Mouse (Mus musculus) liver, embryonic 14.5 days (tissue): ENCODE measurements around the gene Ctsl. TPM values are rescaled to one million over a fixed set of nuclear protein-coding genes. Genes with fewer than 3 reads are reported as not detected.

ENCODE experiments used
- ATAC-seq: fragments of 200-750 bp; cut with Nextera tagmentation; 2 replicates; pipeline ENCODE4 v1.8.0; 2017; ENCODE audit warnings: moderate number of reproducible peaks, mild to moderate bottlenecking, moderate library complexity; ENCODE audit not compliant: insufficient read depth
- DNase-seq, 3 experiments: peaks; one replicate each; pipeline ENCODE4 v3.0.0-alpha.2; 2012 to 2013; ENCODE audit warnings: low read depth in 3 of 3, low spot score in 3 of 3
- H3K27ac ChIP-seq: fragments of 300-500 bp; sonication (generic); 2 replicates; pipeline ENCODE4 v1.5.1; 2014; ENCODE audit warnings: moderate library complexity, mild to moderate bottlenecking, control low read depth, inconsistent platforms
- H3K27me3 ChIP-seq: fragments of 300-500 bp; sonication (generic); 2 replicates; pipeline ENCODE4 v1.6.1; 2014; ENCODE audit warnings: mild to moderate bottlenecking, low read length, moderate library complexity; ENCODE audit not compliant: control insufficient read depth, insufficient read depth
- H3K36me3 ChIP-seq: fragments of 300-500 bp; sonication (generic); replicated peaks from 2 replicates; pipeline ENCODE4 v1.6.1; 2014; ENCODE audit warnings: low read depth; ENCODE audit not compliant: control insufficient read depth, insufficient read depth
- H3K4me1 ChIP-seq, 2 experiments: fragments of 200-500 bp in 1 of 2; fragments of 300-500 bp in 1 of 2; sonication (generic) in 1 of 2; replicated peaks; 2 replicates each; pipeline ENCODE4 v1.6.1; 2012 to 2014; ENCODE audit warnings: antibody characterized with exemption in 1 of 2, inconsistent platforms in 1 of 2, low read length in 1 of 2; ENCODE audit not compliant: control insufficient read depth in 2 of 2, insufficient read depth in 2 of 2
- H3K4me2 ChIP-seq: fragments of 300-500 bp; sonication (generic); 2 replicates; pipeline ENCODE4 v1.6.1; 2014; ENCODE audit warnings: low read depth, mild to moderate bottlenecking, control low read depth, moderate library complexity
- H3K4me3 ChIP-seq, 2 experiments: fragments of 200-500 bp in 1 of 2; fragments of 300-500 bp in 1 of 2; sonication (generic) in 1 of 2; 2 replicates each; pipeline ENCODE4 v1.5.1; 2012 to 2014; ENCODE audit warnings: low read depth in 2 of 2, low read length in 2 of 2, mild to moderate bottlenecking in 2 of 2, control low read depth in 1 of 2, inconsistent platforms in 1 of 2, moderate library complexity in 1 of 2; ENCODE audit not compliant: insufficient read depth in 1 of 2
- H3K9ac ChIP-seq: fragments of 300-500 bp; sonication (generic); replicated peaks from 2 replicates; pipeline ENCODE4 v1.6.1; 2014; ENCODE audit warnings: mild to moderate bottlenecking, control low read depth, moderate library complexity
- H3K9me3 ChIP-seq: fragments of 300-500 bp; sonication (generic); 2 replicates; pipeline ENCODE4 v1.6.1; 2016; ENCODE audit warnings: low read length, mixed read lengths; ENCODE audit not compliant: control insufficient read depth
- CTCF ChIP-seq: IDR thresholded peaks from 2 replicates; pipeline ENCODE4 v1.5.1; 2016; ENCODE audit warnings: antibody characterized with exemption, low read depth, control low read depth
- EP300 ChIP-seq: IDR thresholded peaks from 2 replicates; pipeline ENCODE4 v1.6.1; 2016; ENCODE audit warnings: antibody characterized with exemption, low read depth
- WGBS: fragments of 180-500 bp; shearing (Covaris S2); extraction: QIAGEN DNeasy Blood & Tissue Kit; methylation state at CpG from one replicate; pipeline ENCODE4 v1.1.7; 2014; ENCODE audit not compliant: insufficient replicate concordance; 5-methylcytosine and 5-hydroxymethylcytosine counted together
- polyA plus RNA-seq, 2 experiments: library from polyadenylated mRNA; depleted of rRNA in 1 of 2; stranded (reverse) in 1 of 2; unstranded in 1 of 2; fragments of >200 nt; fragmentation: Nextera tagmentation in 1 of 2; extraction: Ambion mirVana in 1 of 2; gene quantifications; 2 replicates each; pipeline versions ENCODE4 v1.2.1 to v1.2.3; 2012 to 2014

Ctsl gene
- polyA plus RNA-seq, 2 experiments: 82.2 to 135 TPM

- Histone ChIP-seq H3K36me3 (no peaks in the 10 kb centered on the region), H3K27me3 (no peaks in the 10 kb centered on the region), H3K27ac (no peak overlapping the region), H3K4me1 (peaks cover 15 to 31% of the 10 kb centered on the region in 2 experiments), H3K4me3 (no peak overlapping the region), H3K9ac (no peak overlapping the region), H3K4me2 (no peak overlapping the region), H3K9me3 (no peaks in the 10 kb centered on the region)
- no peak for TF ChIP-seq EP300
- no peak for TF ChIP-seq CTCF
- DNase-seq (no peak), ATAC-seq (no peak)
- WGBS: 64% methylated on average over 3 of the region's 3 CpGs
Measured at GRCm38 (mm10) chr13:64314041-64314440, 56.6 kb downstream of the Ctsl start.

GRCm38 (mm10) chr13:64312916-64313289, 57.8 kb downstream of the Ctsl start:
- Histone ChIP-seq H3K36me3 (peaks cover 2% of the 10 kb centered on the region; the same call in 1 of the 2 replicates), H3K27me3 (no peaks in the 10 kb centered on the region), H3K27ac (peak overlapping the region; percentile 36), H3K4me1 (peaks cover 15 to 31% of the 10 kb centered on the region in 2 experiments), H3K4me3 (peak overlapping the region; percentile 61 to 81), H3K4me2 (peak overlapping the region; percentile 97), H3K9ac (peak overlapping the region; percentile 43; the same call in 1 of the 2 replicates), H3K9me3 (no peaks in the 10 kb centered on the region)
- no peak for TF ChIP-seq EP300
- TF ChIP-seq CTCF: no peak
- peak; percentile 40 for ATAC-seq
- WGBS: 0% methylated on average over 2 of the region's 2 CpGs
- no peak for DNase-seq

- H3K27ac ChIP-seq: peak within 1 kb of the TSS; percentile 83
- TF ChIP-seq CTCF: peak; percentile 42
- TF ChIP-seq EP300: no peak
- H3K9me3 ChIP-seq: no peaks in the 10 kb centered on the region
- under 1% methylated on average over 69 of the region's 74 CpGs for WGBS
- H3K4me2 ChIP-seq: peak within 1 kb of the TSS; percentile 97
- no peaks in the 10 kb centered on the region for H3K27me3 ChIP-seq
- H3K36me3 ChIP-seq: peaks cover 2% of the 10 kb centered on the region; the same call in 1 of the 2 replicates
- peak within 1 kb of the TSS; percentile 78 to 81 for H3K4me3 ChIP-seq
- H3K9ac ChIP-seq: peak within 1 kb of the TSS; percentile 79
- DNase-seq (peak; percentile 60 to 77 (median 70)), ATAC-seq (peak; percentile 92)
- peaks cover 15 to 31% of the 10 kb centered on the region in 2 experiments for H3K4me1 ChIP-seq
Measured at GRCm38 (mm10) chr13:64312024-64312915, 58.4 kb downstream of the Ctsl start, which contains the start of gene Aaed1. Aaed1 (minus strand) TSS chr13:64312710.

- Histone ChIP-seq H3K27ac (no peak overlapping the region), H3K4me2 (peak overlapping the region; percentile 97), H3K9me3 (no peaks in the 10 kb centered on the region), H3K4me1 (peaks cover 15 to 31% of the 10 kb centered on the region in 2 experiments), H3K9ac (peak overlapping the region; percentile 79), H3K36me3 (peaks cover 2% of the 10 kb centered on the region; the same call in 1 of the 2 replicates), H3K4me3 (peak overlapping the region; percentile 78 to 81; a peak in 3 of 4 replicates), H3K27me3 (no peaks in the 10 kb centered on the region)
- DNase-seq (no peak), ATAC-seq (no peak)
- WGBS: 71% methylated on average over 1 of the region's 1 CpGs
- TF ChIP-seq CTCF (no peak), EP300 (no peak)
Measured at GRCm38 (mm10) chr13:64311266-64311665, 59.4 kb downstream of the Ctsl start.

GRCm38 (mm10) chr13:64310585-64310984, 60.1 kb downstream of the Ctsl start:
- Histone ChIP-seq H3K4me2 (peak overlapping the region; percentile 97), H3K27me3 (no peaks in the 10 kb centered on the region), H3K27ac (no peak overlapping the region), H3K4me1 (peaks cover 15 to 28% of the 10 kb centered on the region in 2 experiments), H3K9ac (no peak overlapping the region), H3K9me3 (no peaks in the 10 kb centered on the region), H3K4me3 (no peak overlapping the region), H3K36me3 (peaks cover 2% of the 10 kb centered on the region; the same call in 1 of the 2 replicates)
- ATAC-seq: no peak
- 58% methylated on average over 6 of the region's 6 CpGs for WGBS
- no peak for DNase-seq
- TF ChIP-seq CTCF (no peak), EP300 (no peak)
